Mouse (Mus musculus) fat pad, adult 2 months (tissue): ENCODE measurements at regions not wholly inside any gene's neighbourhood (a gene's known extent, or its start where the extent isn't known, plus 50 kb on each side); places are given as distances from the start of the nearest gene placed in this dataset.

Experiments
- DNase-seq: peaks from one replicate; pipeline ENCODE4 v3.0.0-alpha.2; 2011; ENCODE audit warnings: low read depth, low spot score; ENCODE audit errors: extremely low read depth

GRCm38 (mm10) chr16:54279275-54279674, 1018.5 kb downstream of the Zpld1 start:
- DNase-seq, result no peak

GRCm38 (mm10) chr16:54263853-54264252, 1033.9 kb downstream of the Zpld1 start:
- DNase-seq, result no peak

- DNase-seq, result no peak
Observed at GRCm38 (mm10) chr16:54259260-54259659, 1038.5 kb downstream of the Zpld1 start.

- no peak for DNase-seq
Observed at GRCm38 (mm10) chr16:54246883-54247282, 1050.9 kb downstream of the Zpld1 start.

GRCm38 (mm10) chr16:54246386-54246785, 1051.4 kb downstream of the Zpld1 start:
- DNase-seq, result no peak

- no peak for DNase-seq
Observed at GRCm38 (mm10) chr16:54239488-54239887, 1058.3 kb downstream of the Zpld1 start.

- DNase-seq, result no peak
Observed at GRCm38 (mm10) chr16:54229445-54230208, 1068.2 kb downstream of the Zpld1 start.

GRCm38 (mm10) chr16:54226149-54226548, 1071.6 kb downstream of the Zpld1 start:
- no peak for DNase-seq

GRCm38 (mm10) chr16:54195205-54195604, 1102.6 kb downstream of the Zpld1 start:
- peak; percentile 56 for DNase-seq

- DNase-seq, result no peak
Observed at GRCm38 (mm10) chr16:54194680-54195079, 1103.1 kb downstream of the Zpld1 start.
